Mouse (Mus musculus) frontal cortex, postnatal 25 days (tissue): ENCODE data around the gene Lyrm7.
"Not testable (repeated sequence)": the region's sequence is repeated elsewhere in the genome, so short reads cannot be mapped to it uniquely, and the experiment has no call there.

ENCODE experiments used
- DNase-seq, 2 experiments: peaks; one replicate each; pipeline ENCODE4 v3.0.0; 2022; ENCODE audit warnings: low spot score in 2 of 2

Gene Lyrm7

DNA sequence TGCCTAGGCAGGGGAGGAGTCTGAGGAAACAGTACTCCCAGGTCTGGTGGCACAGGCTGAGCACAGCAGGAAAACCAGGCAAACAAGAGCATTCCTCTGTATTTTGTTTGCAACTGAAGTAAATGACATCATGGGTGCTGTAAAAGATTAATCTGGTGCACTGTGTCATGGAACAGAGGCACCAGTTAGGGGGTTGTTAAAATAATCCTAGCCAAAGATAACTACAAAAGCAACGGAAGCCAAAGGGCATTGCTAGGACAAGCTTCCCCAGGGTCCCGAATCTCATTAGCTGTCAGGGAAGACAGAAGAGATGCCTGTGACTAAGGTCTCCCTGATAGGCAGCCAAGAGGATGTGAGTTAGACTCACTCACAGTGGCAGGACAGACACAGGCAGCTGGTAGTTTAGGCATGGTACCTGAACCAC, 20.3 kb upstream of the Lyrm7 start:
- DNase-seq, result no peak

DNA sequence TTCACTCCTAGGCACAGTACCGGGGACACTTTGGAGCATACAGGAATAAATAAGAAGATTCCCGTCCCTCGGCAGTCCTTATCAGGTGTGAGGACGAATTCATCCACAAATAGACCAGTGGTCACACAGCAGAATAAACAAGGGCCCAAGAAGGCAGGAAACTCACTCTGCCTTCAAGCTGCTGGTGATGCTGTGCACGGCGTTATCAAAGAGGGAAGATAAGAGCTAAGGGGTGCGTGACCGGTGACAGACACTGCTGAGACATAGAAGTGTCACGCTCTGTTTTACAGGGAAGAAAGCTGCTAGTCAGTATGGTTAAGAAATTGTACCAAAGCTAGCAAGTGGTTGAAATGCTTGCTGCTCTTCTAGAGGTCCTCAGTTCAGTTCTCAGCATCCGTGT, 19.2 kb upstream of the Lyrm7 start:
- no peak for DNase-seq

DNA sequence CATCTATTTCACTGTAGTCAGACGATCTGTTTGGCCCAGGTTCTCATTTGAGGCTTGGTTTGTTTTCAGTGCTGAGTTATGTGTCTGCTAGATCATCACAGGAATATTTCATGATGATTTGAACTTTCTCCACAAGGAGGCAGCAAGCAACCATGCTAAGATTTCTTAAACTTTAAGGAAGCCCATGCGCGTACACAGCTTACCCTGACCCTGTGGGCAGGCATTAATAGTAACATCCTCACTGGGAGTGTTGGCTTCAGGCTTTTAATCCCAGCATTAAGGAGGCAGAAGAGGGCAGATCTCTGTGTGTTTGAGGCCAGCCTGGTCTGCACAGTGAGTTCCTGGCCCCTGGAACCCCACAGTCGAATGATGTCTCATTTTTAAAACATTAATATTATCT, 18.7 kb upstream of the Lyrm7 start:
- DNase-seq, result no peak

DNA sequence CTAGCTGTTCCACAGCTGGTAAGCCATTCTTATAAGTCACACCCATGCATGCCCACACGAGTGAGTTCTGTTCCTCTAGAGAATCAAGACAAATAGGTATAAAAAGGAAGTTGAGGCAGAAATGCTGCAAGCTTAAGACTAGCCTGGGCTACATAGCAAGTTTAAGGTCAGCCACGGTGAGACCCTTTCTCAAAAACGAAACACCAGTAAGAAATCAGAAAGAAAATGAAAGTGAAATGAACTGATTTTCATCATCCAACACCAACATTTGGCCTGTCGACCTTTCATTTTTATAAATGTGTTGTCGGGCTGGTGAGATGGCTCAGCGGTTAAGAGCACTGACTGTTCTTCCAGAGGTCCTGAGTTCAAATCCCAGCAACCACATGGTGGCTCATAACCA, 18.2 kb upstream of the Lyrm7 start:
- no peak for DNase-seq

DNA sequence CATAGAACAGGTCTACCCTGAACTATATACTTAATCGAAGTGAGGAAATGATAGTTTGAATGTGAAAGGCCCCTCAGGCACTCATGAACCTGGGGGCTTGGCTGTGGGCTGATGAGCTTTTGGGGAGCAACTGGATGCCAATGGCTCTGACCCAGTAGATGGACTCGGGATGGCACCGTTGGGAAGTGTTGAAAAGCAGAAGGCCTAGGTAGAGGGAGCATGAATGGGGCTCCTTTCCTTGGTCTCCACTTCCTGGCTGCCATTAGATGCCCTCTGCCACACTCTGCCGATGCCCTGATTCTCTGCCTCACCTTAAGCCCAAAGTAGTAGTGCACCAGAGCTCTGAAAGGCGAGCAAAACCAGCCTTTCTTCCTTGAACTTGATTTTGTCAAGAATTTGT, 15.3 kb upstream of the Lyrm7 start:
- no peak for DNase-seq

DNA sequence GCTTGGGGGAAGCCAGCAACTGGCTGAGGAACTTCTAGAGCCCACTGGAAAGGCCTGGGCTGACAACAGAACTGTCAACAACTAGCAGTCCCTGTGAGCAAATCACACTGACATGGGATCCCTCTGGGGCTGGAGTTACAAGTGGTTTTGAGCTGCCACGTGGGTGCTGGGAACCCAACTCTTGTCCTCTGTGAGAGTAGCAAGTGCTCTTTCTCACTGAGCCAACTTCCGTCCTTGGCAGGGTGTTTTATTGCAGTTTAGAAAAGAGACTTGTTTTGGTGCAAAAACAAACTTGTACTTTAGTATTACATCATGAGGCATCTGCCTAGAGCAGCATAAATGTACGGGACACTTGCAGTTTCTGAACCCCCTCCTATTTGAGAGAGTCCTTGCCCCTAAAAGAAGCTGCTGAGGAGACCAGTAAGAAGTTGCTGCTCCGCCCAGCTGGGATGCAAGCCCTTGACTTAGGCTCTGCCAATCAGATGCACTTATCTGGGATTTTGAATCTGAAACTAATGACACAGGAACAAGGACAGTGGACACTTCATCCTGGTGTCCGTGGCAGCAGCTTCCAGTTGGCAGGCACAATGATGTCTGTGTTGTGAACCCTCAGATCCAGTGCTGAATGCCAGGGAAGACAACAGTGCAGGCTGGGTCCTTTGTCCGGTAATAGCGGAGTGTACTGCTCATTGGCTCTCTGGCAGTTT, 11.3 kb upstream of the Lyrm7 start:
- DNase-seq, result no peak

DNA sequence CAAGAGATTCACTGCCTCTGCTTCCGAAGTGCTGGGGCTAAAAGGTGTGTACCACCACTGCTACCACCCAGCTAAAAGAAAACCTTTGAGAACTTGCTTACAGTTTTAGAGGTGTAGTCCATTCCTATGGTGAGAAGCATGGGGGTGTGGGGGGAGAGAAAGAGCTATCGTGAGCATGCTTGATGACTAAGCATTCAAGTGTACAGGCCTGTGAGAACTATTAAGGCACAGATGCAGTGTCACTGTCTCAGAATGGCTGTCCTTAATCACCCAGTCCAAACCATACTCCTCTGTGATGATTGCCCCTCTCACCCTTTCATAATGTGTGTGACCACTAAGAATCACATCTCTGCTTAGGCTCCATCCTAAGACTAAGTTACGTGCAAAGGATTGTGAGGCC, 8.6 kb upstream of the Lyrm7 start:
- DNase-seq, result no peak

DNA sequence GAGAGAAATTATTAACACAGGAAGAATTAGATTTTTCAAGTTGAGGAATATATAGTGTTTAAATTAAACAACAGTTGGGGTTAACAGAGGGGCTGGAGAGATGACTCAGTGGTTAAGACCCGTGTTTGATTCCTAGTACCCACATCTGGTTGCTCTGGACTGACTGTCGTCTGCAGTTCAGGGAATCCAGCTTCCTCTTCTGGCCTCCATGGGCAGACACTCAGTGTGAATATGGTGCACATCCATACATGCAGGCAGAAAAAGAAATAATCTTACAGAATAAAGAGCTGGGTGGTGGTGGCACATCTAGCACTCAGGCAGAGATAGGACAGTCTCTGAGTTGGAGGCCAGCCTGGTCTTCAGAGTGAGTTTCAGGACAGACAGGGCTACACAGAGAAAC, 7.7 kb upstream of the Lyrm7 start:
- no peak for DNase-seq

DNA sequence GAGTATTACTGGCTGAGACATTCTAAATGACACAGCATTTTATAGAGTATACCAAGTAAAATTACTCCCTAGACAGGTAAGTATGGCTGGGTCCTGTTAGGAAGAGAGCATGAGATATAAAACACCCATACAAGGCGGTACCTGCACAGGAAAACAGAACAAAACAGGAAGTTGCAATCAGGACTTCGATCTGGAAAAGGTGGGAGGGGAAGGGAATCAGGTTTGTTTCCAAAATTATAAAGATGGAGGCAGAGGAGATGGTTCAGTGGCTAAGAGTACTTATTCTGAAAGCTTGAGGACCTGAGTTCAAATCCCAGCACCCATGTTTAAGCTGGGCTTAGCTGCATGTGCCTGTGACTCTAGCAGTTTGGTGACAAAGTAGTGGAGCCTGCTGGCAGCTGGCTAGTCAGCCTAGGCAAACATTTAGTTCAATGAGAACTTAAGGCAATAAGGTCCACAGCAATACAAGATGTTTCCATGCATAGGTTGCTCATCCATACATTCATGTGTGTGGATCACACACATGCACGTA, 7.3 kb upstream of the Lyrm7 start:
- no peak for DNase-seq

DNA sequence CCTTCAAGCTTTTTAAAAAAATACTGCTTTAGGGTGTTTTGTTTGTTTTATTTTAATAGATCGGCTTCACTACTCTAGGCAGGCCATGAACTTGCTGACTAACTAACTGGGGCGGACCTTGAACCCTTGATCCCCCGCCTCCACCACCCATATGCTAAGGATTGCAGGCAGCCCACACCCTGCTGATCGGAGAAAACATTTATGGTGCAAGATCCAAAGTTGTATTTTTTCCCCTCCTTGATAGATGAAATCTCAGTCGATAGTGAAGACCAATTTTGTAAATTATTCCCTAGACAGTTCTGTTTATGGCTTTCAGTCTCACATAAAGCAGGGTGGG, 6.3 kb upstream of the Lyrm7 start:
- DNase-seq, result no peak

DNA sequence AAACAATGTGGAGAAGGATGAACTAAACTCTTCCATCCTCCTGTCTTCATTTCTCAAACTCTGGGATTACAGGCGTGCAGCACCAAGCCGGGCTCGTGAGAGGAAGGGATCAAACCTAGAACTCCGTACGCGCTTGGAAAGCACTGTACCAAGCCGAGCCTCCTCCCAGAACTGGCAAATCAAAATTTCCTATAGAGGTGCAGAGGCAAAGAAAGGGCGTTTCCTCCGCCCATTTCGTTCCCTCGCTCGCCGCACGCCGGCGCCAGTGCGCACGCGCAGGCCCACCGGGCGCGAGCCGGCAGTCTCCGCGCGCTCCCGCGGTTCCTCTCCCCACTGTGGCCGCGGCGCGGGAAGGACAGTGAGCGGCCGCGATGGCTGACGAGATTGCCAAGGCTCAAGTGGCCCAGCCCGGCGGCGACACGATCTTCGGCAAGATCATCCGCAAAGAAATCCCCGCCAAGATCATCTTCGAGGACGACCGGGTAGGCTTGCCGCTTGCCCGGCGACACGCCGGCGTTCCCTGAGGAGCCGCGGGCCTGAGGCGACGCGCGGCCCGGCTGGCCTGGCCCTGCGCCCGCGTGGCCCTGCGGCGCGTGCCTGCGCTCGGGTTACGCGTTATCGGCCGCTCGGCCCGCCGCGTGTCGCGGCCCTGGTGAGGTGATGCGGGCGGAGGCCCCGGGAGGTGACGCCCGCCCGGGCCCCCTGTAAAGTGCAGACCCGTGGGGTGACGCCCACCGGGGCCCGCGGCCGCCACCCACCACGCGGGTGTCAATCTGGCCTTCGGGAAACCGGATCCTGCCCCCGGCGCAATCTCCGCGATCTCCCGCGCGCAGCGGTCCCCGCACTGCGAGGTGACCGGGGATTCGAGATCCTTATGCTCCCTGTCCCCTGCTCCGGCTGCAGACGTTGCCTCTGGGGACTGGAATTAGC, 5.7 kb upstream of the Lyrm7 start, which contains the start of gene Hint1:
Gene Hint1 (plus strand): TSS at position 265 of the 930 bp plus-strand sequence.
- peak; percentile 77 to 88 for DNase-seq

DNA sequence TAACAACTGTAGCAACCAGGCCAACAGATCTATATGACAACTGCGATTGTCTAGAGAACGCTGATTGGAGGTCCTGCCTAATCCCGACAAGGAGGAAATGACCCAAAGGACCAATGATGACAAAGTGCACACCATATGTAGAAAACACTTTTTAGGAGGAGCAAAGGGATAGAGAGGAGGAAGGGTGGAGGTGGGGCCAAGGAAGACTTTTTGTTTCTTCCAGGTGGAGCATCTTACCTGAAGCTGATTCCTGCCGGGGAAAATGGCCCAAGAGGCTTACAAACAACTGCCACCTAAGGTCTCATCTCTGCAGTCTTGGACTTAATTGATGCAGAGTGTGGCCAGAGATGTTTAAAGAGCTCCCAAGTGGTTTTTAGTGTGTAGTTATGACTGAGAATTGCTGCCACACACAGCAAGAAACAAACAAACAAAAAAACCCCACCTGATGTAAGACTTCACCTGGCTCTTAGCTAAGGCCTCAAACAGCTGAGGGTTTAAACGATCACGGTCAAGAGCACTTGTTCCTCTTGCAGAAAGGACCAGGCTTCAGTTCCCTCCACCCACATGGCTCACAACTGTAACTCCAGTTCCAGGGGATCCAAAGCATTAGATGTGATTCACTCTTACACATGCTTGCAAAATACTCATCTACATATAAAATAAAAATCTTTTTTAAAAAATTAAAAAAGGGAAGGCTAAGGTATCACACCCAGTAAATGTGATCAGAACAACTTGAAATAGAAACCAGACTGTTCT, 4.8 kb upstream of the Lyrm7 start:
- no peak for DNase-seq

DNA sequence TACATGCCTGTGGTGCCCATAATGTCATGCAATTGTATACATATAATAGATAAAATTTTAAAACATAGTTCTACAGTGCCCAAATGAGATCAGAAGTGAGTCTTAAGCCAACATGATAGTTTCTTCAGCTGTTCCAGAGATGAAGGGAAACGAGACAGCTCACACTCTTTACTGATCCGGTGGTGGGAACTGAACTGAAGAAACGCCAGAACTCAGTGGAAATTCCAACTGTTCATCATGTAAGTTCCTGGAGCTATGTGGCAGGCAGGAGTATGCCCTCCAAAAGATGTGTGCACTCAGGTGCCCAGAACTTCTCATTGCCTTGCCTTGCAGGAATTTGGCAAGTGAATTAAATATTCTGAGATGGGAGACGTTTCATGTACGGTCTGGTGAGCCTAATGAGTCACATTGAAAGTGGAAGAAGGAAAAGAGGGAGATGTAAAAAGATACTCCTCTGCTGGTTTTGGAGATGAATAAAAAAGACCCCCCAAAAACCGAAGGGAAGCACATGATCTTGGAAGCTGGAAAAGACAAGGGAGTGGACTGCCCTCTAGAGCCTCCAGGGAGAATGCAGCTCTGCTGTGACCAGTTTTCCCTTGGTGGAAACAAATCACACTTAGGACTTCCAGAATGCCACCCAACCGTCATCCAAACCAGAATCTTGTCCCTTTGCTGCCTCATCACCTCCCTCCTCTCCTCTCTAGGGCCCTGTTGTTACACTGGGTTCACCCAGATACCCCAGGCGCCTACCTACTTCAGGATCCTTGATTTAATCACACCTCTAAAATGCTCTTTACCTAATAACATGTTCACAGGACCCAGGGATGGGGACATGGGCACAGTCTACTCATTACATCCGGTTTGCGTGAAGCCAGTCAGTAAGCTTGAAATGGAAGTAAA, 2.2 kb upstream of the Lyrm7 start:
- peak; percentile 48 to 59 for DNase-seq

DNA sequence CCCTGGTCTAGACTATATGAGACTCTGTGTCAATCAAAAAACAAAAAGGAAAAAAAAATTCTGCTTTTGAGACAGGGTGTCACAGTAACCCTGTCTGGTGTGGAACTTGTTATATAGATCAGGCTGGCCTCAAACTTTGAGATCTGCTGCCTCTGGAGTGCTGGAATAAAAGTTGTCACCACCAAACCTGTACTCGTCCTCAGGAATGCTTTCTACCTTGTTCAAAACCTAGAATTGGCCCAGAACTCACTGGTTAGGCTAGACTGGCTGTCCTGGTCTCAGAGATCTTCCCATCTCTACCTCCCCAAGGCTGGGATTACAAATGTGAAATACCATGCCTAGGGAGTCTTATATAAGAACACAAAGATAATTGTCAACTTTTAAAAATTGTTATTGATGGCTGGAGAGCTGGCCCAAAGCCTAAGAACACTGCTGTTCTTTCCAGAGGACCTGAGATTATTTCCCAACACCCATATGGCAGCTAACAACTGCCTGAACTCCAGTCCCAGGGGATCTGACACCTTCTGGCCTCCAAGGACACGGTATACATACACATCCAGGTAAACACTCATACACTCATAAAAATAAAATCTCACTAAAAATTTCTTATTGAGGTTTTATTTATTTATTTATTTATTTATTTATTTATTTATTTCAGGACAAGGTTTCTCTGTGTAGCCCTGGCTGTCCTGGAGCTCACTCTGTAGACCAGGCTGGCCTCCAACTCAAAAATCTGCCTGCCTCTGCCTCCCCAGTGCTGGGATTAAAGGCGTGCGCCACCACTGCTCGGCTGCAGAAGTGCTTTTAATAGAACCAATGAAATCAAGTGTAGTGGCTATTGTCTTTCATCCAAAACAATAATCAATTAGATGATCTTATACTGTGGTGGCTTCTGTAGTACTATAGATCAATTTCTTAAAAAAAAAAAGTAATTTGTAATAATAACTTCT, 1.0 kb upstream of the Lyrm7 start:
- no peak for DNase-seq

DNA sequence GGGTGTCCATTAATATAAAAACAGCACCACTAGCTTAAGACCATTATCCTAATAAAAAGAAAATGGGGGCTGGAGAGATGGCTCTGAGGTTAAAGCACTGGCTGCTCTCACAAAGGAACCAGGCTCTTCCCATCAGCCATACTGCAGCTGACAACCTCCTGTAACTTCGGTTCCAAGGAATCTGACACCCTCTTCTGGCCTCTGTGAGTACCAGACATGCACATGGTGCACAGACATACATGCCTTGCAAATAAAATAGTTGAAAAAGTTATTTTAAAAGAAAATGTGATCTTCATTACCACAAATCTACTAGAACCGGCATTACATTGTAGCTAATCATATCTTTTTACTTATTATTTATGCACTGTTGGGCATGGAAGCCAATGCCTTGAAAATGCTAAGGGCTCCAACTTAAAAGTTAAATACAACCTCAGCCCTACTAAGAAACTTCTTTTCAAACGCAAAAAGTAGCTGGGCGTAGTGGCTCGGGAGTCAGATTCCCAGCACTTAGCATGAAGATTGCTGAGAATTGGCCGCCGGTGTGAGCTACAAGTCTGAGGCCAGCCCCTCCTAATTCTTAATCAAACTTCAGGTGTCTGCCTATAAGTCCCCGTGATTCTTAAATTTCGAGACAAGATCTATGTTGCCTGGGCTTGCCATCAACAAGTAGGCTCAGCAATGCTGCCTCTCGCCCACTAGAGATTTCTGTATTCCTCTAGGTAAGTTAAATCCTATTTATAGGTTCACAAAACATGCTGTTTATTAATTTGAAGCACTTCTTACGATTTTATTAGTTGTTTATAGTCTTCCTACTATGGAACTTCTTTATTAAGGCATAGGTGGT, 1.2 kb downstream of the Lyrm7 start:
- DNase-seq, result no peak

DNA sequence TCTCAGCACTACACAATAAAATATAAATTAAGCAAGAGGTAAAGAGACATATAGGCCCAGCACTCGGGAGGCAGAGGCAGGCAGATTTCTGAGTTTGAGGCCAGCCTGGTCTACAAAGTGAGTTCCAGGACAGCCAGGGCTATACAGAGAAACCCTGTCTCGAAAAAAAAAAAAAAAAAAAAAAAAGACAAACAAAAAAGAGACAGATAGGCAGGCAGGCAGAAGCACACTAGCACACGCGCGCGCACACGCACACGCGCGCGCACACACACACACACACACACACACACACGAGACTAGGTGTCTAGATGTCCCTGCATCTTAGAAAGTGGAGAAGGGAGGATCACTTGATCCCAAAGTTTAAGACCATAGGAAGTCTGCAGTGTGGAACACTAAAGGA, 1.8 kb downstream of the Lyrm7 start:
- DNase-seq, result not testable (repeated sequence)

DNA sequence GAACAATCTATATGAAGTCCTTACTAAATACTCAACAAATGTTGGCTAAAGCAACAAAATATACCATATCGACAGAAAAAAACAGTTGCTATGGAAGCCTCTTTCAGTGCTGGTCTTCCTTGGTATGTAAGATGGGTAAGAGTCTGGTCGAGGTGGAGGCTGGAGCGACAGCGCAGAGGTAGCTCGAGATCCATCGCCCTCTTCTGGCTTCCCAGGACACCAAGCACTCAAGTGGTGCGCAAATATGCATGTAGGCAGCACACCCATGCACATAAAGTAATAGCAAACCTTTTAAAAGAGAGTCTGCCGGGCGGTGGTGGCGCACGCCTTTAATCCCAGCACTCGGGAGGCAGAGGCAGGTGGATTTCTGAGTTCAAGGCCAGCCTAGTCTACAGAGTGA, 9.1 kb downstream of the Lyrm7 start:
- DNase-seq, result no peak

DNA sequence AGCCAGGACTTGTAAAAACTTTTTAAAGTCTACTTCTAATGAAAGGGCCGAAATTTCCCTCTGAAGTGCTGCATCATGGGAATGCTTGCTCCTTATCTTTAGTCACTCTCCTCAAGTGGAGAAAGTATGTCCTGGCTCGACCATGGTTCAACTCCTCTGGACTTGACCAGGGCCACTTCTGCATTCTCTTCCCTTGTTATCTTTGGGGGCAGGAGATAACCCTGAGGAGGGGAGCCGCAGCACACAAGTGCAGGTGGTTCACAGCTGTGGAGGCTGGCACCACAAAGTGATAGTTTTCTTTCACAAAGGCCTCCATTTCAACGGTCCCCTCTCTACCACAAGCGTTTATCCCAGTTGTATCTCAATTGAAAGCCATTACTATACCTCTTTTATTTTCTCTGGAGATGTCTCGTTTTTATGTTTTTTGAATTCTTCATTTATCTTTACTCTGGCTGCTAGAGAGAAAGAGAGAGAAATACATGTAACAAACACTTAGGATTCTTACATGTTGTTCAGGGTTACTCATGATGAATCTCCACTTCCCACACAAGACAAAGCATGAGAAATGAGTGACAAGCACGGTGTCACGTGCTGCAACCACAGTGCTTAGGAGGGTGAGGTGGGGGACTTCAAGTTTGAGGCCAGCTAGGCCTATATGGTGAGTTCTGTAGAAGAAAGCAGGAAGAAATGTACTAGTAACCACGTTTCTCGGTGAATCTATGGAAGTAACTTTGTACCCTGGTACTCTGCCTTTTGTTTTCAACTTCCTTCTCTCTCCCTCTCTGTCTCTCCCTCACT, 10.6 kb downstream of the Lyrm7 start:
- no peak for DNase-seq
